ENCODE assay signal across 8 mouse cellular contexts in the genomic region with DNA sequence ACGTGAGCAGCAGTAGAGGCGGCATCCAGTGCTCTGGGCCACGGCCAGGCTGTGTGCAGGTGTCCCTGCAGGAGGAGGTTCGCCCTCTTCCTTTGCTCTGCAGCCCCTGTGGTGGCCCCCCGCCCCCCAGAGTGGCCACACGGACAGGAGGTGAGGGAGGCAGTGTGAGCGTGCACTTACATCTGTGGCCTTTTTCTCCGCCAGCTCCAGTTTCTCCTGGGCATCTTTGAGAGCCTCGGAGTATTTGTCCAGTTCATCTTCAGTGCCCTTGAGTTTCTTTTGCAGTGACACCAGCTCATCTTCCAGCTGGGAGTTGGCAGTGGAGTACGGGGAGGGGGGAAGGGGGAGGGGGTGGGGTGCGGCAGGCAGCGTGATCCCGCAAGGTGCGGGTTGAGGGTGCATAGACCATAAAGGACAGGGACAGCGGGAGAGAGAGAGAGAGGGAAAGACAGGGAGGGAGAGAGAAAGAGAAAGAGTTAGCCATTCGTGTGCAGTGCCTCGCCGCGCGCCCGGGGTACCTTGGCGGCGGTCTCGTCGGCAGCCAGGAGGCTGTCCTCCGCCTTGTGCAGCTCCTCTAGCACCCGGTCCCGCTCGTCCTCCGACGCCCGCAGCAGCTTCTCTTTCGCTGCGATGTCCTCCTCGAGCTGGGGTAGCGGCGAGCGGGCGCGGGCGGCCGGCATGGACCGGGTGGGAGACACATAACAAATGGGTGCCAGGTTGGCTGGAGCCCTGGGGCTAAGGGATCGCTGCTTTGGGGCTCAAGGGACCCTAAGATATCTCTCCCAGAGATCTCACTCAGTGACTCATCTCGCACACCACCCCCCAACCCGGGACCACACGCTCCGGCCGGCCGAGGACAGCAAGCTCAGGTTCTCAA. TPM values are rescaled to one million over a fixed set of nuclear protein-coding genes. Genes with fewer than 3 reads are reported as not detected.
DNase-seq lines count a peak whose midpoint lies in the region; ATAC-seq lines count a peak whose summit lies in the region.

No protein-coding gene starts in this region.

- H3K4me2 ChIP-seq in heart, embryonic 11.5 days = peak overlapping the region; percentile 87
- peak overlapping the region; percentile 86 for H3K4me2 ChIP-seq in limb, embryonic 13.5 days (replicated peaks)

- peak; percentile 25 to 47 for DNase-seq in cerebellum, adult 18-20 months
- DNase-seq in cerebellum, adult 11 months = no peak
- DNase-seq in right cerebral cortex, postnatal 25 days = peak; percentile 28
- no peak for DNase-seq in right cerebral cortex, adult 2 months (ENCODE audit: low spot score in 2 of 2)
- DNase-seq in splenic B cell, adult 2 months (ENCODE audit: low read depth, low spot score) = peak; percentile 34
- DNase-seq in layer of hippocampus, adult 11-12 months (ENCODE audit: low spot score) = no peak

- peak overlapping the region; percentile 86 for H3K4me3 ChIP-seq in heart, embryonic 11.5 days (ENCODE audit: low read depth, low read length)
- H3K4me3 ChIP-seq in limb, embryonic 13.5 days = peak overlapping the region; percentile 78

- under 1% methylated on average over 45 of the region's 50 CpGs for WGBS in heart, embryonic 11.5 days (ENCODE audit: insufficient replicate concordance)
- WGBS in limb, embryonic 13.5 days = under 1% methylated on average over 50 of the region's 50 CpGs

- peak overlapping the region; percentile 99 for H3K27ac ChIP-seq in heart, embryonic 11.5 days (ENCODE audit: low read depth, low read length)
- H3K27ac ChIP-seq in limb, embryonic 13.5 days = peak overlapping the region; percentile 84

- no peaks in the 10 kb centered on the region for H3K9me3 ChIP-seq in heart, embryonic 11.5 days (replicated peaks; ENCODE audit: control insufficient read depth, low read length)
- H3K9me3 ChIP-seq in limb, embryonic 13.5 days = no peaks in the 10 kb centered on the region

- no peaks in the 10 kb centered on the region for H3K27me3 ChIP-seq in heart, embryonic 11.5 days (ENCODE audit: control insufficient read depth, insufficient read depth, low read length)
- H3K27me3 ChIP-seq in limb, embryonic 13.5 days = peaks cover 31% of the 10 kb centered on the region
- peaks cover 8% of the 10 kb centered on the region; the same call in 1 of the 2 replicates for H3K27me3 ChIP-seq in splenic B cell, adult 2 months (ENCODE audit: control insufficient read depth, insufficient read depth, low read length, poor library complexity, severe bottlenecking)

- no peak for ATAC-seq in heart, embryonic 11.5 days (replicated peaks; ENCODE audit: insufficient number of reproducible peaks, low FRiP score, low TSS enrichment)
- ATAC-seq in limb, embryonic 13.5 days (ENCODE audit: low FRiP score, low read depth) = no peak

- H3K36me3 ChIP-seq in heart, embryonic 11.5 days (ENCODE audit: control insufficient read depth, insufficient read depth, low read length) = peaks cover 6% of the 10 kb centered on the region; the same call in 1 of the 2 replicates
- no peaks in the 10 kb centered on the region for H3K36me3 ChIP-seq in limb, embryonic 13.5 days
- no peaks in the 10 kb centered on the region for H3K36me3 ChIP-seq in splenic B cell, adult 2 months (ENCODE audit: control insufficient read depth, insufficient read depth, low read length, poor library complexity, severe bottlenecking)

- peaks cover 11% of the 10 kb centered on the region; the same call in 1 of the 2 replicates for H3K4me1 ChIP-seq in heart, embryonic 11.5 days (ENCODE audit: control insufficient read depth, insufficient read depth, low read length)
- peaks cover 48% of the 10 kb centered on the region for H3K4me1 ChIP-seq in limb, embryonic 13.5 days

- H3K9ac ChIP-seq in heart, embryonic 11.5 days (ENCODE audit: low read depth, low read length) = peak overlapping the region; percentile 99
- H3K9ac ChIP-seq in limb, embryonic 13.5 days = peak overlapping the region; percentile 93

RNA-seq across cellular contexts. Expression of gene Tpm1, which starts 1.4 kb away (rescaled TPM):
- 4,955 and 5,093 TPM in 2 replicates for polyA plus RNA-seq in heart, embryonic 11.5 days (2014; fragmentation: Nextera tagmentation; extraction: Ambion mirVana)
- polyA plus RNA-seq in limb, embryonic 13.5 days (2015; fragmentation: Nextera tagmentation; extraction: Ambion mirVana) = 775 and 786 TPM in 2 replicates

Comparison
In these comparisons a context has a peak if more than half of its experiments do, and no peak if none do; other contexts are left out.
1. DNase-seq: peak in cerebellum, adult 18-20 months (2 of 2), right cerebral cortex, postnatal 25 days (single experiment) and splenic B cell, adult 2 months (single experiment); none in cerebellum, adult 11 months (single experiment), right cerebral cortex, adult 2 months (0 of 2) and layer of hippocampus, adult 11-12 months (single experiment).